7 mouse cellular contexts compared by ENCODE assay signal in the genomic region with DNA sequence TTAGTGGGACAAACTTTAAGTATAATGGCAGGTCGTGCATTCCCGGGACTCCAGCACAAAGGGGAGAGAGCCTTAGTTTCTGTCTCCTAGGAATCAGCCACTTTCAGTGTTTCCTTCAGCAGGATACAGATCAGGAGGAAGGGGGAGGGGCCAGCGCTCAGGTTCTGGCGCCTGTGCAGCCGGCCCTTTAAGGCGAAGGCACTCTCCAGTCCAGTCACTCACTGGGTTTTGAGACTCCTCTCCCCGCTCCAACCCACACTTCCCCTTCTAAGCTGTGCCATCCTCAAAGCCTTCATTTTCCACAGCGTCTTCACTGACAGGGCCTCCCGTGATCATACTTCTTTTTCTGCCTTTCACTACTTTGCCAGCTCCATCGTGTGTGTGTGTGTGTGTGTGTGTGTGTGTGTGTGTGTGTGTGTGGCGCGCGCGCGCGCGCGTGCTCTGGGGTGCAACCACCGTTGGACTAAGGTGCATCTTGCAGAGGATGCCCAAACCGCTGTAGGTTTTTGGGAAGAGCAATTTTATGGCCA. TPM values are rescaled to one million over a fixed set of nuclear protein-coding genes. Genes with fewer than 3 reads are reported as not detected.
A peak's percentile ranks its signal among the peaks of the same experiment; 100 is the strongest.
DNase-seq lines count a peak whose midpoint lies in the region; ATAC-seq and TF ChIP-seq lines count a peak whose summit lies in the region.

No protein-coding gene starts in this region.

- H3K4me1 ChIP-seq in ES-Bruce4 (ENCODE audit: control insufficient read depth, insufficient read depth, low read length): no peaks in the 10 kb centered on the region
- no peaks in the 10 kb centered on the region; the same call in 1 of the 2 replicates for H3K4me1 ChIP-seq in intestine, embryonic 16.5 days (ENCODE audit: control insufficient read depth, insufficient read depth, low read length)
- no peaks in the 10 kb centered on the region for H3K4me1 ChIP-seq in neural tube, embryonic 14.5 days (ENCODE audit: control insufficient read depth, insufficient read depth, low read length)

- no peaks in the 10 kb centered on the region for H3K9me3 ChIP-seq in ES-Bruce4 (replicated peaks; ENCODE audit: control insufficient read depth, insufficient read depth, low read length, poor library complexity, severe bottlenecking)
- no peaks in the 10 kb centered on the region for H3K9me3 ChIP-seq in intestine, embryonic 16.5 days (ENCODE audit: control insufficient read depth, low read length)
- no peaks in the 10 kb centered on the region for H3K9me3 ChIP-seq in neural tube, embryonic 14.5 days (ENCODE audit: control insufficient read depth, low read length)

- peak; percentile 22 for DNase-seq in WW6 (ENCODE audit: low read depth, low spot score)
- DNase-seq in forelimb bud, embryonic 11.5 days (ENCODE audit: low read depth, low spot score): peak; percentile 49
- DNase-seq in lung, adult 18-20 months: peak; percentile 23 to 36

- no peak for TF ChIP-seq CTCF in ES-Bruce4 (IDR thresholded peaks at IDR 0.05; ENCODE audit: low read depth, low read length)

- H3K27me3 ChIP-seq in ES-Bruce4 (ENCODE audit: control insufficient read depth, insufficient read depth, low read length, poor library complexity, severe bottlenecking): no peaks in the 10 kb centered on the region
- H3K27me3 ChIP-seq in intestine, embryonic 16.5 days (replicated peaks; ENCODE audit: control insufficient read depth, insufficient read depth, low read length): peaks cover 3% of the 10 kb centered on the region; the same call in 1 of the 2 replicates
- H3K27me3 ChIP-seq in neural tube, embryonic 14.5 days (ENCODE audit: control insufficient read depth, insufficient read depth, low read length): no peaks in the 10 kb centered on the region

- H3K36me3 ChIP-seq in ES-Bruce4 (ENCODE audit: control insufficient read depth, insufficient read depth, low read length, poor library complexity, severe bottlenecking): no peaks in the 10 kb centered on the region
- H3K36me3 ChIP-seq in intestine, embryonic 16.5 days (ENCODE audit: control insufficient read depth, insufficient read depth, low read length): no peaks in the 10 kb centered on the region
- no peaks in the 10 kb centered on the region for H3K36me3 ChIP-seq in neural tube, embryonic 14.5 days (ENCODE audit: control insufficient read depth, insufficient read depth, low read length)

- no peak for TF ChIP-seq EP300 in ES-Bruce4 (IDR thresholded peaks at IDR 0.05; ENCODE audit: insufficient read depth, low read depth, low read length)

- under 1% methylated on average over 20 of the region's 20 CpGs for WGBS in intestine, embryonic 16.5 days
- WGBS in neural tube, embryonic 14.5 days: 2% methylated on average over 20 of the region's 20 CpGs

- H3K9ac ChIP-seq in ES-Bruce4 (ENCODE audit: low read depth, poor library complexity, severe bottlenecking): no peak overlapping the region
- peak overlapping the region; percentile 29; the same call in 1 of the 2 replicates for H3K9ac ChIP-seq in intestine, embryonic 16.5 days (ENCODE audit: low read depth, low read length)
- no peak overlapping the region for H3K9ac ChIP-seq in neural tube, embryonic 14.5 days (replicated peaks; ENCODE audit: low read depth, low read length)

- peak overlapping the region; percentile 57 for H3K4me2 ChIP-seq in intestine, embryonic 16.5 days (ENCODE audit: low read depth, low read length)
- peak overlapping the region; percentile 40; the same call in 1 of the 2 replicates for H3K4me2 ChIP-seq in neural tube, embryonic 14.5 days (ENCODE audit: low read depth, low read length)

- no peak overlapping the region for H3K27ac ChIP-seq in ES-Bruce4 (ENCODE audit: insufficient read depth, low read length)
- H3K27ac ChIP-seq in intestine, embryonic 16.5 days (ENCODE audit: low read length): no peak overlapping the region
- no peak overlapping the region for H3K27ac ChIP-seq in neural tube, embryonic 14.5 days (ENCODE audit: low read depth, low read length)

- TF ChIP-seq POLR2A in ES-Bruce4 (IDR thresholded peaks at IDR 0.05; ENCODE audit: insufficient read depth, low read length): no peak

- ATAC-seq in intestine, embryonic 16.5 days: peak; percentile 57; the same call in 1 of the 2 replicates
- ATAC-seq in neural tube, embryonic 14.5 days (ENCODE audit: low read depth): no peak
- ATAC-seq in activated CD4-positive, CD25-positive, alpha-beta regulatory T cell, adult 4 months: no peak

- peak overlapping the region; percentile 50 for H3K4me3 ChIP-seq in ES-Bruce4 (ENCODE audit: low read depth, low read length)
- H3K4me3 ChIP-seq in intestine, embryonic 16.5 days (ENCODE audit: low read length): peak overlapping the region; percentile 30
- no peak overlapping the region for H3K4me3 ChIP-seq in neural tube, embryonic 14.5 days (ENCODE audit: low read depth, low read length)

RNA-seq across cellular contexts. Expression of gene Nrbf2, which starts 32.9 kb away (rescaled TPM):
- polyA plus RNA-seq in ES-Bruce4 (2011; ENCODE audit: insufficient read depth, insufficient read length, low read depth, missing spikeins): 22.5 and 24.6 TPM in 2 replicates
- polyA plus RNA-seq in intestine, embryonic 16.5 days (2015; fragmentation: Nextera tagmentation; extraction: Ambion mirVana): 35.6 and 38.5 TPM in 2 replicates
- 37.0 and 44.7 TPM in 2 replicates for polyA plus RNA-seq in neural tube, embryonic 14.5 days (2014; fragmentation: Nextera tagmentation; extraction: Ambion mirVana)
- 10 to 100 TPM; 29.0 to 29.4 TPM for polyA plus RNA-seq in activated CD4-positive, CD25-positive, alpha-beta regulatory T cell, adult 4 months (2017; shearing (Covaris generic))
